Mouse (Mus musculus) forebrain, embryonic 16.5 days (tissue): Measurements from ENCODE around the gene Arhgap27. TPM values are rescaled to one million over a fixed set of nuclear protein-coding genes. Genes with fewer than 3 reads are reported as not detected.

ENCODE experiments used
- ATAC-seq: fragments of 200-750 bp; cut with Nextera tagmentation; 2 replicates; pipeline ENCODE4 v1.8.0; 2017; ENCODE audit warnings: mild to moderate bottlenecking, moderate library complexity
- H3K27ac ChIP-seq: fragments of 300-500 bp; sonication (generic); 2 replicates; pipeline ENCODE4 v1.5.1; 2014; ENCODE audit warnings: low read length, control low read depth
- H3K27me3 ChIP-seq: fragments of 300-500 bp; sonication (generic); replicated peaks from 2 replicates; pipeline ENCODE4 v1.6.1; 2014; ENCODE audit warnings: low read length; ENCODE audit not compliant: control insufficient read depth, insufficient read depth
- H3K36me3 ChIP-seq: fragments of 300-500 bp; sonication (generic); 2 replicates; pipeline ENCODE4 v1.6.1; 2014; ENCODE audit not compliant: control insufficient read depth, insufficient read depth
- H3K4me1 ChIP-seq: fragments of 300-500 bp; sonication (generic); replicated peaks from 2 replicates; pipeline ENCODE4 v1.6.1; 2014; ENCODE audit warnings: low read length; ENCODE audit not compliant: control insufficient read depth, insufficient read depth
- H3K4me2 ChIP-seq: fragments of 300-500 bp; sonication (generic); 2 replicates; pipeline ENCODE4 v1.6.1; 2014; ENCODE audit warnings: mild to moderate bottlenecking, low read length, control low read depth
- H3K4me3 ChIP-seq: fragments of 300-500 bp; sonication (generic); replicated peaks from 2 replicates; pipeline ENCODE4 v1.5.1; 2014; ENCODE audit warnings: mild to moderate bottlenecking, low read length, control low read depth
- H3K9ac ChIP-seq: fragments of 300-500 bp; sonication (generic); replicated peaks from 2 replicates; pipeline ENCODE4 v1.6.1; 2014; ENCODE audit warnings: low read depth, low read length, control low read depth
- H3K9me3 ChIP-seq: fragments of 300-500 bp; sonication (generic); 2 replicates; pipeline ENCODE4 v1.6.1; 2016; ENCODE audit warnings: low read length; ENCODE audit not compliant: control insufficient read depth
- WGBS: fragments of 180-500 bp; shearing (Covaris S2); extraction: QIAGEN DNeasy Blood & Tissue Kit; methylation state at CpG from one replicate; pipeline ENCODE4 v1.1.7; 2014; 5-methylcytosine and 5-hydroxymethylcytosine counted together
- polyA plus RNA-seq: library from polyadenylated mRNA; unstranded; fragments of >200 nt; fragmentation: Nextera tagmentation; extraction: Ambion mirVana; gene quantifications from 2 replicates; pipeline ENCODE4 v1.2.1, GENCODE M21; 2015

The Arhgap27 gene
- polyA plus RNA-seq, 1 experiment from 2014 or later, result 3.0 TPM

DNA sequence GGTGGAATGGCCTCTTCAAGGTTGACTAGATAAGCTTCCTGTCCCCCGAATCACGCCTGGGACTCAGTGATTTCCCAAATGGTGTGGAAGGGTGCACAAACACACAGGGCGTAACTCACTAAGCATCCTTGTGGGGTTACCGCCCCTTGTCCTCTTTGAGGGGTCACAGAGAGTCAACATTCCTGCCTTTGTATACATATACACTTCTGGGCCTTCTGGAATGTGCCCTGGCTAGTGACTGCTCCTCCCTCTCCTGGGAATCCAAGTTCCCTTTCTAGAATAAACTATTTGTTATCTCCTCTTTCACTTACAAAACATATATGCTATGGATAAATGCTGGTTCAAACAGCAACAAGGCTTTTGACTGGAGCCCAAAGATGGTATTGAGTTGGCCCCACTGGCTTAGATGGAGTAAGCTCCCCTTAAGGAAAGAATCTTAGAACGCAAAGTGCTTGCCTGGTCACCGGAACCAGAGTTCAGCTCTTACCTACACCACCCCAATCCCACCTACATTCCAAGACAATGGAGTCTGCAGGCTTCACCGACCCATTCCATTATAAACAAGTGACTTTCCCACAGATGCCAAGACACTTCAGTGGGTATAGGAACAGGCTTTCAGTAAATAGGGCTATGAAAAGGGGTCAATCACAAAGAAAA, 24.5 kb upstream of the Arhgap27 start:
- WGBS, result 89% methylated on average over 7 of the region's 7 CpGs
- Histone ChIP-seq H3K9ac (no peak overlapping the region), H3K27ac (no peak overlapping the region), H3K36me3 (peaks cover 10% of the 10 kb centered on the region), H3K4me3 (no peak overlapping the region), H3K4me2 (no peak overlapping the region), H3K9me3 (no peaks in the 10 kb centered on the region), H3K27me3 (no peaks in the 10 kb centered on the region), H3K4me1 (no peaks in the 10 kb centered on the region)
- no peak for ATAC-seq

DNA sequence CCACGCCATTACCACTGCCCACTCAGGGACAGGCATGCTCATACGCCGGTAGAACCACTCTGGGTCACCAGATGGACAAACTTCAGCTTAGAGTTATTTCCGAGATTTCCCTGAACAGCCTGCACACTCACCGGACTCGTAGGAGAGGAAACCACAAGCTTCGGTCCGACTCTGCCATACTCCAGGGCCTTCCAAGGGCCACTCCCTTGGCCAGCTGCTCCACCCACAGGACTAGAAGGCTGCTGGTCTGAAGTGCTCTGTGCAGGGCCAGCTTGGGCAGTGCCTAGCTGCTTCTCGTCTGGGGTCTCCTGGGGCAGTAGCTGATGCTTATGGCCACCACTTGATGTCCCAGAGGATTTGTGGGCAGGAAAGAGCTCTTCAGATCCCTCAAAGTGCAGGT, 23.3 kb upstream of the Arhgap27 start:
- Histone ChIP-seq H3K9ac (no peak overlapping the region), H3K36me3 (peaks cover 10% of the 10 kb centered on the region), H3K27me3 (no peaks in the 10 kb centered on the region), H3K4me3 (no peak overlapping the region), H3K27ac (no peak overlapping the region), H3K4me2 (no peak overlapping the region), H3K9me3 (no peaks in the 10 kb centered on the region), H3K4me1 (no peaks in the 10 kb centered on the region)
- ATAC-seq, result no peak
- WGBS, result 94% methylated on average over 9 of the region's 9 CpGs

DNA sequence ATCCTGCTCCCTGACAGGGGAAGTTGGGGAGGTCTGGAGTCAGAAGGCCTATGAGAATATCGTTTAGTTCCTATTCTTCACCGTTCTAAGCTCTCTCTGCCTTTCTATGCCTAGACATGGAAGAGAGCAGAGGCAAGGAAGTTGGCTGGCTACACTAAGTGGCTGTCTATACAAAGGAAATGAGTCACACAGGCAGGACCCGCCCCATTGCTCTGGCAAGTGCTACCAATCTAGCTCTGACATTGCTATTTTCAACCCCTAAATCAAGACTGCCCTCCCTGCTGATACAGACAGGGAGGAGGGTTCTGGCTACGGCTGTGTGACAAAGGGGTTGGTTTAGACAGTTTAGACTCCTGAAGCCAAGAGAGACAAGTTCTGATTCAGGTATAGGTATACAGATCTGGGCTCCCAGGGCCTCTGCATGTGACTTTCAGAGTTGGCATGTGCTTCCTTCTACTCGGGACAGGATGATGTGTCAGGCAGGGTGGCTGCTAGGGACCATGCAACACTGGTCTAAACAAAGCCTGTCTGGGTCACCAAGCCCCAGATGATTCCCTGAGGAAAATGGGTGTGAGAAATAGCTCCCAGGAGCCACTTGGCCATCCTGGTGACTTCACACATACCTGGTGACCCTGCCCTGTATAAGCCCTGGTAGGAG, 18.6 kb upstream of the Arhgap27 start:
- peaks cover 16% of the 10 kb centered on the region for H3K36me3 ChIP-seq
- H3K9ac ChIP-seq, result no peak overlapping the region
- no peaks in the 10 kb centered on the region for H3K4me1 ChIP-seq
- no peaks in the 10 kb centered on the region for H3K9me3 ChIP-seq
- H3K27me3 ChIP-seq, result no peaks in the 10 kb centered on the region
- H3K4me2 ChIP-seq, result no peak overlapping the region
- no peak overlapping the region for H3K4me3 ChIP-seq
- H3K27ac ChIP-seq, result no peak overlapping the region
- no peak for ATAC-seq
- 77% methylated on average over 5 of the region's 5 CpGs for WGBS

DNA sequence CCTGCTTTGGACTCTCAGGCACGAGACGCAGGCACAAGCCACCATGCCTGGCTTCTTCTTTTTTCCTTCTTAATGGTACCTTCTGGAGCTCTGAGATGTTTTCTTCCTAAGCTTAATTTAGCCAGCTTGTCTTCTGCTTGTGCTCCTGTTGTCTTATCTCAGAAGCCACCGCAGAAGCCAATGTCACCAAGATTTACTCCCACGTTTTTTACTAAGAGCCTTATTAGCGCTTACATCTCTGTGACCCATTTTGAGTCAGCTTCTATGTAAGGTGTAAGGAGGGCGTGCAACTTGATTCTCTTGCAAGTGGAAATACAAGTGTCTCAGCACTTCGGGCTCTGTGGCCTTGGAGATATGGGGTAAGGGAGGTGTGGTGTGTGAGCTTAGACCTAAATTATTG, 18.0 kb upstream of the Arhgap27 start:
- Histone ChIP-seq H3K4me2 (no peak overlapping the region), H3K27me3 (no peaks in the 10 kb centered on the region), H3K4me3 (no peak overlapping the region), H3K9me3 (no peaks in the 10 kb centered on the region), H3K36me3 (peaks cover 16% of the 10 kb centered on the region), H3K27ac (no peak overlapping the region), H3K4me1 (no peaks in the 10 kb centered on the region), H3K9ac (no peak overlapping the region)
- no peak for ATAC-seq
- 95% methylated on average over 7 of the region's 7 CpGs for WGBS

DNA sequence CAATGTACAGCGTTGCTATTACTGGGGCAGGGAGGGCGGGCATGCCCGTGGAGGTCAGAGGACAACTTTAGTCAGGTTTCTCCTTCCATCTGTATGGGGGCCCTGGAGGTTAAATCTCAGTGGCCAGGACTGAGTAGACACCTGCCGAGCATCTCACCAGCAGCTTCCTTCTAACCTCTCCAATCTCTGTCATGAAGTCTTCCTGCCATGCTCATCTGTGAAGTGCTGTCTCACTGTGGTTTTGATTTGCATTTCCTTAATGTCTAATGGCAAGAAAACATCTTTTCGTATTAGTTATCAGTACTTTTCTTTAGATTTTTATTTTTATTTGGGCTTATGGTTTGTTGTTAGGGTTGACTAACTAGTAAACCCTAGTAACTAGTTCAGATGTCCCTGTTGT, 17.0 kb upstream of the Arhgap27 start:
- Histone ChIP-seq H3K27me3 (no peaks in the 10 kb centered on the region), H3K9me3 (no peaks in the 10 kb centered on the region), H3K27ac (no peak overlapping the region), H3K9ac (no peak overlapping the region), H3K4me3 (no peak overlapping the region), H3K36me3 (peaks cover 11% of the 10 kb centered on the region), H3K4me2 (no peak overlapping the region), H3K4me1 (no peaks in the 10 kb centered on the region)
- 98% methylated on average over 5 of the region's 5 CpGs for WGBS
- ATAC-seq, result no peak

DNA sequence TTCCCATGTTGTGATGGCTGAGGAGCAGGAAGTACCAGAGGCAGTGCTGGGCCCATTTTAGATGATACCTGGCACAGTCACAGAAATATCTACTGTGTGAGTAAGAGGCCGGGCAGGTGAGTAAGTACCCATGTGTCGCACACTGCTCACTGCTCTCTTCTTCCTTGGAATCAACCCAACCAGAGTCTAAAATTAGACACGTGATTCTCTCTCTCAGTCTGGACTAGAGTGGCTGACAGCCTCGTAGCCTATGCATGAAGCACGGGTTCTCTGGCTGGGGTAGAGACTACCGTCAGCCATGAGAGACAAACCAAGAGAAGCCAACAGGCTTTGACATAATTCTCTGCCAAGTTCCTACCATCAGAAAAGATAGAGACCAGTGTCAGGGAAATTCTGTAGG, 14.8 kb upstream of the Arhgap27 start:
- no peak overlapping the region for H3K27ac ChIP-seq
- no peak overlapping the region for H3K4me2 ChIP-seq
- no peaks in the 10 kb centered on the region for H3K27me3 ChIP-seq
- no peak overlapping the region for H3K9ac ChIP-seq
- no peaks in the 10 kb centered on the region for H3K9me3 ChIP-seq
- no peak for ATAC-seq
- 85% methylated on average over 6 of the region's 6 CpGs for WGBS
- H3K4me3 ChIP-seq, result no peak overlapping the region
- peaks cover 11% of the 10 kb centered on the region for H3K36me3 ChIP-seq
- no peaks in the 10 kb centered on the region for H3K4me1 ChIP-seq

DNA sequence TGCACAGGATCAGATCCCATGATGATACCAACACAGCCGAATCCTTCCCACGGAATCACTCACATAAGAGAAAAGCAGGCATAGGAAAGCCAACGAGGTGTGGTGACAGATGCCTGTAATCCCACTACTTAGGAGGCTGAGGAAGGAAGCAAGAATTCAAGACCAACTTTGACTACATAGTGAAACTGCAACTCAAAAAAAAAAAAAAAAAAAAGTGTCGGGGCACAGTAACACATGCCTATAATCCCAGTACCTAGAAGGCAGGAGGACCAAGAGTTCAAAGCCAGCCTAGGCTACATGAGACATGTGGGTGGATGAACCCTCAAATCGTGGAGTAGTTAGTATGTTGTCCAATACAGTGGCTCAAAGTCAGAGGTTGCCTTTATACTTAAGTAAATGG, 12.3 kb upstream of the Arhgap27 start:
- H3K4me2 ChIP-seq, result no peak overlapping the region
- H3K36me3 ChIP-seq, result peaks cover 14% of the 10 kb centered on the region
- no peak overlapping the region for H3K4me3 ChIP-seq
- no peak overlapping the region for H3K9ac ChIP-seq
- H3K4me1 ChIP-seq, result no peaks in the 10 kb centered on the region
- no peaks in the 10 kb centered on the region for H3K27me3 ChIP-seq
- 87% methylated on average over 5 of the region's 5 CpGs for WGBS
- H3K27ac ChIP-seq, result no peak overlapping the region
- ATAC-seq, result no peak
- H3K9me3 ChIP-seq, result no peaks in the 10 kb centered on the region

DNA sequence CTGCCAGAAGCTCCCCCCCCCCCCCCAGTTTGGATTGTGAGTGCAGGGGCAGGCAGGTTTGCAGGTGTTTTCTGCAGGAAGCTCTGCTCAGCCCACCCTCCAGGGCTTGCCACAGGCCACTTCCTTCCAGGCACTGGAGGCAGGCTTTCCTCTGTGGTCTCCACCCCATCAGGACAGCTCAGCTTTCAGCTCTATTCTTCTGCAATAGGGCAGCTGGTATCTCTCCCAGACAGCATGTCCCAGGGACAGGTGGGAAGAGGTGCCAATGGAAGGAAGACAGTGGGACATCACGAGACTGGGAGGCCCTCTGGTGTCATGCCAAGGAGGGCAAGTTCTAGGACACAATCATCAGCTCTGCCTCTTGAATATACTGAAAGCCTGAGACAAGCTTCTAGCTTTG, 11.8 kb upstream of the Arhgap27 start:
- WGBS, result 70% methylated on average over 1 of the region's 1 CpGs
- Histone ChIP-seq H3K4me3 (no peak overlapping the region), H3K27me3 (no peaks in the 10 kb centered on the region), H3K36me3 (peaks cover 16% of the 10 kb centered on the region), H3K9ac (no peak overlapping the region), H3K27ac (no peak overlapping the region), H3K4me2 (no peak overlapping the region), H3K4me1 (no peaks in the 10 kb centered on the region), H3K9me3 (no peaks in the 10 kb centered on the region)
- no peak for ATAC-seq

DNA sequence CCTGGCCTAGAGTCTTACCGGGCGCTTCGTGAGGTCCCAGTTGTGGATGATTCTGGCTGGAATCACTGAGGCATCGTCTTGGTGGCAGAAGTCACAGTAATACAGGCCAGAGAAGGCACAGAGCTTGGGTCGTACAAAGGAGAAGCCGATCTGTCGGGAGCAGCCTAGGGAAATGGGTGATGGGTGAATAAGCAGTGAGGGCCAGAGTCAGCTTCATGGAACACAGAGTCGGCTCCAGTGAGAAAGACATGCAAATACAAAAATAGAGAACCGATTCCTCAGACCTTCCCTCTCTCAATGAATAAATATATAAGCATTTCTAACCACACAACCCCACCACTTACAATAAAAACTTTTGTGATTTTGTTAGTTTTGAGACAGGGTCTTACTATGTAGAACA, 10.4 kb upstream of the Arhgap27 start:
- Histone ChIP-seq H3K27ac (no peak overlapping the region), H3K27me3 (no peaks in the 10 kb centered on the region), H3K4me2 (no peak overlapping the region), H3K9me3 (no peaks in the 10 kb centered on the region), H3K4me3 (no peak overlapping the region), H3K36me3 (peaks cover 12% of the 10 kb centered on the region), H3K9ac (no peak overlapping the region), H3K4me1 (no peaks in the 10 kb centered on the region)
- ATAC-seq, result no peak
- WGBS, result 92% methylated on average over 9 of the region's 9 CpGs
